Mouse (Mus musculus) frontal cortex, postnatal 36 days (tissue): ENCODE measurements around the gene Hist3h2ba.

ENCODE experiments used
- DNase-seq, 2 experiments: peaks; one replicate each; pipeline ENCODE4 v3.0.0; 2022; ENCODE audit warnings: low spot score in 2 of 2

Gene Hist3h2ba

GRCm38 (mm10) chr11:58948542-58949479 lies at the start of gene Hist3h2ba:
Gene Hist3h2ba, plus strand, starts transcription at chr11:58948920.
- DNase-seq = peak; percentile 87 to 89

GRCm38 (mm10) chr11:58901080-58901479 lies 47.6 kb upstream of the Hist3h2ba start:
- DNase-seq = no peak

GRCm38 (mm10) chr11:58903511-58904409 lies 45.0 kb upstream of the Hist3h2ba start, which contains the start of gene Zfp39:
Gene Zfp39, minus strand, starts transcription at chr11:58904225.
- DNase-seq = peak; percentile 96 to 97

GRCm38 (mm10) chr11:58904410-58904718 lies 44.4 kb upstream of the Hist3h2ba start:
- DNase-seq = no peak

GRCm38 (mm10) chr11:58904838-58905237 lies 43.9 kb upstream of the Hist3h2ba start:
- no peak for DNase-seq

GRCm38 (mm10) chr11:58913776-58914175 lies 34.9 kb upstream of the Hist3h2ba start:
- no peak for DNase-seq

- DNase-seq = no peak
These were observed 34.2 kb upstream of the Hist3h2ba start for GRCm38 (mm10) chr11:58914461-58915028.

- no peak for DNase-seq
These were observed 31.6 kb upstream of the Hist3h2ba start for GRCm38 (mm10) chr11:58916879-58917744.

- no peak for DNase-seq
These were observed 30.9 kb upstream of the Hist3h2ba start, which contains the start of gene Btnl10 for GRCm38 (mm10) chr11:58917745-58918366. Gene Btnl10, plus strand, starts transcription at chr11:58917908.

GRCm38 (mm10) chr11:58918759-58919158 lies 30.0 kb upstream of the Hist3h2ba start:
- DNase-seq = no peak

- DNase-seq = no peak
These were observed 26.3 kb upstream of the Hist3h2ba start for GRCm38 (mm10) chr11:58922420-58922819.

- no peak for DNase-seq
These were observed 22.1 kb upstream of the Hist3h2ba start for GRCm38 (mm10) chr11:58926651-58927050.

GRCm38 (mm10) chr11:58927053-58927452 lies 21.7 kb upstream of the Hist3h2ba start:
- no peak for DNase-seq

GRCm38 (mm10) chr11:58927790-58928651 lies 20.7 kb upstream of the Hist3h2ba start:
- DNase-seq = no peak

- DNase-seq = no peak
These were observed 19.7 kb upstream of the Hist3h2ba start for GRCm38 (mm10) chr11:58929055-58929454.

GRCm38 (mm10) chr11:58929641-58930040 lies 19.1 kb upstream of the Hist3h2ba start:
- no peak for DNase-seq

GRCm38 (mm10) chr11:58930254-58930653 lies 18.5 kb upstream of the Hist3h2ba start:
- DNase-seq = no peak

- DNase-seq = no peak
These were observed 17.1 kb upstream of the Hist3h2ba start for GRCm38 (mm10) chr11:58931576-58931975.

GRCm38 (mm10) chr11:58937909-58938308 lies 10.8 kb upstream of the Hist3h2ba start:
- DNase-seq = no peak
